Comparison of ENCODE assay signal across 1 mouse cellular context in the genomic region with DNA sequence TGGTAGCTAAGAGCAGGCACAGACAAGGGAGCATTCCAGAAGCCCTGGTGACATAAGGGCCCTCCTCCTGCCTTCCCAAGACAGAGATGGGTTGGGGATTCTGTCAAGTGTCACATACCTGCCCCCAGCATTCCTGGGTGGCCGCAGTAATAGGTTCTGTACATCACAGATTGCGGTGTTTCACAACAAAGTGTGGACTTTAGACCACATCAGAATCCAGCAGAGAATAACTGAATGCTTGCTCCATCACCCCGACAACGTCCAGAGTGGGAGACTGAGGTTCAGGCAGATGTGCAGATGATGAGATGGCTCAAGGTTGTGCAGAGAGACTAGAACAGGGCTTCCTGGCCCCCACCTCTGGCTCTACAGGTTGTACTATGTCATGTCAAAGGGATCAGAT.
TF ChIP-seq lines count a peak whose summit lies in the region.

No protein-coding gene starts in this region.

TF ChIP-seq in MEL, 35 proteins besides CTCF, POLR2A, EP300 and RAD21 (continued from another document):
- no peak for TF ChIP-seq ZC3H11A (IDR thresholded peaks at IDR 0.05; ENCODE audit: low read depth, low read length)
- TF ChIP-seq KAT2A (conservative IDR thresholded peaks at IDR 0.05; ENCODE audit: low read depth, low read length) = no peak
- TF ChIP-seq MXI1 (IDR thresholded peaks at IDR 0.05; ENCODE audit: low read depth, low read length) = no peak
- TF ChIP-seq E2F4 (IDR thresholded peaks at IDR 0.05; ENCODE audit: borderline replicate concordance, low read depth, low read length) = no peak
- no peak for TF ChIP-seq POLR2AphosphoS2 (IDR thresholded peaks at IDR 0.05; ENCODE audit: low read length)
- TF ChIP-seq NELFE (IDR thresholded peaks at IDR 0.05; ENCODE audit: low read depth, low read length) = no peak
- TF ChIP-seq CHD1 (IDR thresholded peaks at IDR 0.05; ENCODE audit: low read depth, low read length) = no peak
TF ChIP-seq in MEL: peak in this region for 0.
